Comparison of ENCODE assay signal across 8 mouse cellular contexts in the genomic region with DNA sequence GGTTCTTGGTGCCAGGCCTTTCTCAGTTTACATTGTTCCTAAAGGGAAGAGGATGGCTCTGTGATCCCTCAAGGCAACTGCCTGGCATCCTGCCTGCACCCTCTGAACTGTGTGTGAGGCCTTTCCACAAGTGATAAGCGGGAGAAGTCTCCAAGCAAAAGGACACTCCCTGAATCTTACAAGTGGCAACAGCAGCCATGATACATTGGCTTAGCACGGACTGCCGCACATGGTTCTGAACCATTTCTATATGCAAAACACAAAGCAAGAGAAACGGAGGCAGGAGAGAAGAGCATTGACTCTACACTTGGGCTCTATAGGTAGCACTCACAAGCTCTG. TPM values are rescaled to one million over a fixed set of nuclear protein-coding genes. Genes with fewer than 3 reads are reported as not detected.
A peak's percentile ranks its signal among the peaks of the same experiment; 100 is the strongest.
DNase-seq lines count a peak whose midpoint lies in the region; ATAC-seq lines count a peak whose summit lies in the region.

No protein-coding gene starts in this region.

- no peaks in the 10 kb centered on the region for H3K27me3 ChIP-seq in forebrain, embryonic 13.5 days
- H3K27me3 ChIP-seq in forebrain, embryonic 16.5 days (replicated peaks; ENCODE audit: control insufficient read depth, insufficient read depth, low read length), result no peaks in the 10 kb centered on the region
- H3K27me3 ChIP-seq in neural tube, embryonic 12.5 days (replicated peaks), result no peaks in the 10 kb centered on the region
- no peaks in the 10 kb centered on the region for H3K27me3 ChIP-seq in stomach, embryonic 16.5 days (ENCODE audit: control insufficient read depth, insufficient read depth, low read length)

- H3K27ac ChIP-seq in forebrain, embryonic 13.5 days, result peak overlapping the region; percentile 5; the same call in 1 of the 2 replicates
- no peak overlapping the region for H3K27ac ChIP-seq in forebrain, embryonic 16.5 days (ENCODE audit: low read length)
- no peak overlapping the region for H3K27ac ChIP-seq in neural tube, embryonic 12.5 days
- peak overlapping the region; percentile 59 for H3K27ac ChIP-seq in stomach, embryonic 16.5 days (ENCODE audit: low read length)

- WGBS in forebrain, embryonic 13.5 days, result 90% methylated on average over 4 of the region's 4 CpGs
- WGBS in forebrain, embryonic 16.5 days, result 88% methylated on average over 4 of the region's 4 CpGs
- 92% methylated on average over 4 of the region's 4 CpGs for WGBS in neural tube, embryonic 12.5 days
- 73% methylated on average over 4 of the region's 4 CpGs for WGBS in stomach, embryonic 16.5 days

- peaks cover 60% of the 10 kb centered on the region for H3K4me1 ChIP-seq in forebrain, embryonic 13.5 days
- H3K4me1 ChIP-seq in forebrain, embryonic 16.5 days (replicated peaks; ENCODE audit: control insufficient read depth, insufficient read depth, low read length), result peaks cover 47% of the 10 kb centered on the region
- H3K4me1 ChIP-seq in neural tube, embryonic 12.5 days, result peaks cover 42% of the 10 kb centered on the region
- H3K4me1 ChIP-seq in stomach, embryonic 16.5 days (ENCODE audit: control insufficient read depth, insufficient read depth, low read length), result peaks cover 47% of the 10 kb centered on the region

- H3K4me3 ChIP-seq in forebrain, embryonic 13.5 days, result no peak overlapping the region
- no peak overlapping the region for H3K4me3 ChIP-seq in forebrain, embryonic 16.5 days (replicated peaks; ENCODE audit: low read length)
- H3K4me3 ChIP-seq in neural tube, embryonic 12.5 days, result no peak overlapping the region
- no peak overlapping the region for H3K4me3 ChIP-seq in stomach, embryonic 16.5 days (replicated peaks; ENCODE audit: low read length)

- DNase-seq in neural tube, embryonic 10.5 days (ENCODE audit: extremely low spot score, low spot score), result no peak
- peak; percentile 17 to 36 for DNase-seq in kidney, postnatal 25 days
- DNase-seq in frontal cortex, postnatal 25 days (ENCODE audit: low spot score in 2 of 2), result no peak
- DNase-seq in frontal cortex, adult 2 months (ENCODE audit: extremely low spot score in 1 of 2, low spot score in 1 of 2), result no peak

- no peaks in the 10 kb centered on the region for H3K36me3 ChIP-seq in forebrain, embryonic 13.5 days (ENCODE audit: poor library complexity, severe bottlenecking)
- no peaks in the 10 kb centered on the region for H3K36me3 ChIP-seq in forebrain, embryonic 16.5 days (ENCODE audit: control insufficient read depth, insufficient read depth)
- no peaks in the 10 kb centered on the region for H3K36me3 ChIP-seq in neural tube, embryonic 12.5 days
- H3K36me3 ChIP-seq in stomach, embryonic 16.5 days (ENCODE audit: control insufficient read depth, insufficient read depth, low read length), result no peaks in the 10 kb centered on the region

- H3K9me3 ChIP-seq in forebrain, embryonic 13.5 days (replicated peaks), result no peaks in the 10 kb centered on the region
- no peaks in the 10 kb centered on the region for H3K9me3 ChIP-seq in forebrain, embryonic 16.5 days (ENCODE audit: control insufficient read depth, low read length)
- H3K9me3 ChIP-seq in neural tube, embryonic 12.5 days, result no peaks in the 10 kb centered on the region
- H3K9me3 ChIP-seq in stomach, embryonic 16.5 days (replicated peaks; ENCODE audit: control insufficient read depth, low read length), result no peaks in the 10 kb centered on the region

- H3K4me2 ChIP-seq in forebrain, embryonic 13.5 days, result peak overlapping the region; percentile 96
- H3K4me2 ChIP-seq in forebrain, embryonic 16.5 days (ENCODE audit: low read length), result no peak overlapping the region; the same call in 1 of the 2 replicates
- H3K4me2 ChIP-seq in neural tube, embryonic 12.5 days (replicated peaks), result peak overlapping the region; percentile 96
- H3K4me2 ChIP-seq in stomach, embryonic 16.5 days (ENCODE audit: low read depth, low read length), result peak overlapping the region; percentile 83

- ATAC-seq in forebrain, embryonic 13.5 days, result no peak
- no peak for ATAC-seq in forebrain, embryonic 16.5 days
- no peak for ATAC-seq in neural tube, embryonic 12.5 days (ENCODE audit: low FRiP score, low read depth)
- no peak for ATAC-seq in stomach, embryonic 16.5 days (ENCODE audit: insufficient read depth, low FRiP score)

- H3K9ac ChIP-seq in forebrain, embryonic 13.5 days, result no peak overlapping the region
- H3K9ac ChIP-seq in forebrain, embryonic 16.5 days (replicated peaks; ENCODE audit: low read depth, low read length), result no peak overlapping the region
- no peak overlapping the region for H3K9ac ChIP-seq in neural tube, embryonic 12.5 days
- H3K9ac ChIP-seq in stomach, embryonic 16.5 days (ENCODE audit: low read length), result peak overlapping the region; percentile 43; the same call in 1 of the 2 replicates

RNA-seq across cellular contexts. Expression of gene Lrrc75a, which starts 3.0 kb away (rescaled TPM):
- 8.0 and 9.4 TPM in 2 replicates for polyA plus RNA-seq in forebrain, embryonic 13.5 days (2015; fragmentation: Nextera tagmentation; extraction: Ambion mirVana)
- 9.7 and 10.6 TPM in 2 replicates for polyA plus RNA-seq in forebrain, embryonic 16.5 days (2015; fragmentation: Nextera tagmentation; extraction: Ambion mirVana)
- 14.2 and 15.9 TPM in 2 replicates for polyA plus RNA-seq in neural tube, embryonic 12.5 days (2016; fragmentation: Nextera tagmentation; extraction: Ambion mirVana)
- 5.3 and 5.6 TPM in 2 replicates for polyA plus RNA-seq in stomach, embryonic 16.5 days (2015; fragmentation: Nextera tagmentation; extraction: Ambion mirVana)
- 19.9 and 23.7 TPM in 2 replicates for polyA plus RNA-seq in frontal cortex, adult 2 months (2012; rRNA removed)

RNA-seq across cellular contexts. Expression of gene Mmgt2, which starts 3.2 kb away (rescaled TPM):
- polyA plus RNA-seq in forebrain, embryonic 13.5 days (2015; fragmentation: Nextera tagmentation; extraction: Ambion mirVana), result 31.3 and 33.2 TPM in 2 replicates
- 28.5 and 29.2 TPM in 2 replicates for polyA plus RNA-seq in forebrain, embryonic 16.5 days (2015; fragmentation: Nextera tagmentation; extraction: Ambion mirVana)
- polyA plus RNA-seq in neural tube, embryonic 12.5 days (2016; fragmentation: Nextera tagmentation; extraction: Ambion mirVana), result 30.8 and 34.7 TPM in 2 replicates
- polyA plus RNA-seq in stomach, embryonic 16.5 days (2015; fragmentation: Nextera tagmentation; extraction: Ambion mirVana), result 39.6 and 42.1 TPM in 2 replicates
- polyA plus RNA-seq in frontal cortex, adult 2 months (2012; rRNA removed), result 44.4 TPM in 2 replicates

Comparison
In these comparisons a context has a peak if more than half of its experiments do, and no peak if none do; other contexts are left out.
1. H3K27ac ChIP-seq: peak in forebrain, embryonic 13.5 days (single experiment) and stomach, embryonic 16.5 days (single experiment); none in forebrain, embryonic 16.5 days (single experiment) and neural tube, embryonic 12.5 days (single experiment).
2. DNase-seq: peak in kidney, postnatal 25 days (2 of 2); none in neural tube, embryonic 10.5 days (single experiment), frontal cortex, postnatal 25 days (0 of 2) and frontal cortex, adult 2 months (0 of 2).